Mouse (Mus musculus) layer of hippocampus, adult 8-10 months (tissue): ENCODE results near the gene Eml2. TPM values are rescaled to one million over a fixed set of nuclear protein-coding genes. Genes with fewer than 3 reads are reported as not detected.

Experiments used
- microRNA-seq, 2 experiments: library from miRNA; unstranded; fragments of <30 nt; microRNA quantifications; one replicate each; pipeline ENCODE4 v1.2.0; 2022
- total RNA-seq, 4 experiments: library from RNA; stranded (reverse); gene quantifications; 2 replicates each; pipeline ENCODE4 v1.2.4; 2022

Gene Eml2
- total RNA-seq, 4 experiments from 2014 or later = 156 to 198 (median 171) TPM

Small RNA genes lying within 50 kb of the gene (microRNA-seq; reads per million reads assigned to microRNA genes)
- 9,716 to 12,901 reads per million in 2 experiments for gene Mir330

Other genes starting within 250 kb of the Eml2 start
- gene Nanos2, start 189.0 kb upstream of the Eml2 start, total RNA-seq = 1 to 10 TPM in 1 of 4 experiments, under 1 TPM in 2, not detected in 1; 0.60 to 1.5 (median 0.91) TPM
- 10 to 100 TPM; 42.4 to 49.6 (median 45.8) TPM for gene Mypop, start 185.2 kb upstream of the Eml2 start, total RNA-seq
- gene Irf2bp1, start 172.4 kb upstream of the Eml2 start, total RNA-seq = 10 to 100 TPM; 47.6 to 49.2 (median 47.9) TPM
- gene Foxa3, start 152.9 kb upstream of the Eml2 start, total RNA-seq = not detected
- gene Sympk, start 152.0 kb upstream of the Eml2 start, total RNA-seq = 100 to 1,000 TPM; 100 to 113 (median 109) TPM
- gene Rsph6a, start 121.7 kb upstream of the Eml2 start, total RNA-seq = under 1 TPM in 2 of 4 experiments, not detected in 2; 0.41 to 0.61 TPM
- gene Dmwd, start 100.2 kb upstream of the Eml2 start, total RNA-seq = 100 to 1,000 TPM; 136 to 144 (median 141) TPM
- gene Dmpk, start 92.6 kb upstream of the Eml2 start, total RNA-seq = 10 to 100 TPM; 35.6 to 55.8 (median 45.3) TPM
- gene Six5, start 81.8 kb upstream of the Eml2 start, total RNA-seq = 1 to 10 TPM; 2.0 to 3.7 (median 3.6) TPM
- under 1 TPM; 0.18 to 0.57 (median 0.31) TPM for gene Gm4969, start 58.1 kb upstream of the Eml2 start, total RNA-seq
- 10 to 100 TPM; 13.3 to 15.1 (median 14.4) TPM for gene Fbxo46, start 56.6 kb upstream of the Eml2 start, total RNA-seq
- 10 to 100 TPM; 18.6 to 20.9 (median 20.4) TPM for gene Qpctl, start 27.1 kb upstream of the Eml2 start, total RNA-seq
- 10 to 100 TPM; 75.6 to 82.3 (median 78.2) TPM for gene Snrpd2, start 26.7 kb upstream of the Eml2 start, total RNA-seq
- 1 to 10 TPM; 1.0 to 1.5 (median 1.2) TPM for gene Gipr, start 10.3 kb upstream of the Eml2 start, total RNA-seq
- gene Gpr4, start 36.1 kb downstream of the Eml2 start, total RNA-seq = 1 to 10 TPM; 1.3 to 2.7 (median 1.8) TPM
- gene Opa3, start 51.9 kb downstream of the Eml2 start, total RNA-seq = 10 to 100 TPM; 33.8 to 45.7 (median 40.7) TPM
- 10 to 100 TPM; 17.4 to 26.8 (median 19.5) TPM for gene Vasp, start 95.4 kb downstream of the Eml2 start, total RNA-seq
- under 1 TPM in 1 of 4 experiments, not detected in 3; 0.28 TPM for gene Ppm1n, start 103.6 kb downstream of the Eml2 start, total RNA-seq
- 10 to 100 TPM; 76.6 to 96.7 (median 85.4) TPM for gene Rtn2, start 106.2 kb downstream of the Eml2 start, total RNA-seq
- 10 to 100 TPM in 3 of 4 experiments, 1 to 10 TPM in 1; 5.4 to 13.8 (median 10.7) TPM for gene Fosb, start 133.6 kb downstream of the Eml2 start, total RNA-seq
- 10 to 100 TPM; 41.9 to 47.8 (median 43.2) TPM for gene Ercc1, start 168.4 kb downstream of the Eml2 start, total RNA-seq
- 10 to 100 TPM; 18.3 to 20.2 (median 19.0) TPM for gene Cd3eap, start 183.1 kb downstream of the Eml2 start, total RNA-seq
- gene Ppp1r13l, start 183.3 kb downstream of the Eml2 start, total RNA-seq = 1 to 10 TPM; 5.7 to 9.2 (median 8.1) TPM
- gene Ercc2, start 205.6 kb downstream of the Eml2 start, total RNA-seq = 10 to 100 TPM; 36.0 to 41.5 (median 37.7) TPM
- gene Klc3, start 227.7 kb downstream of the Eml2 start, total RNA-seq = 1 to 10 TPM; 3.7 to 8.4 (median 6.9) TPM
- gene Ckm, start 228.4 kb downstream of the Eml2 start, total RNA-seq = 1 to 10 TPM in 1 of 4 experiments, under 1 TPM in 1, not detected in 2; 0.18 to 4.8 TPM